Mouse (Mus musculus) testis, adult 2 months (tissue): ENCODE data around the gene Ppil1.
"Not testable (repeated sequence)": the region's sequence is repeated elsewhere in the genome, so short reads cannot be mapped to it uniquely, and the experiment has no call there.

Source experiments
- CTCF ChIP-seq: fragments of 200-500 bp; IDR thresholded peaks from 2 replicates; pipeline ENCODE4 v1.5.1; 2012; ENCODE audit warnings: low read depth, mild to moderate bottlenecking, inconsistent platforms, low read length, moderate library complexity; ENCODE audit not compliant: control insufficient read depth, insufficient read depth, insufficient replicate concordance
- POLR2A ChIP-seq: fragments of 200-500 bp; IDR thresholded peaks from 2 replicates; pipeline ENCODE4 v1.6.1; 2012; ENCODE audit warnings: low read depth, mild to moderate bottlenecking, inconsistent platforms, low read length, moderate library complexity; ENCODE audit not compliant: control insufficient read depth

DNA sequence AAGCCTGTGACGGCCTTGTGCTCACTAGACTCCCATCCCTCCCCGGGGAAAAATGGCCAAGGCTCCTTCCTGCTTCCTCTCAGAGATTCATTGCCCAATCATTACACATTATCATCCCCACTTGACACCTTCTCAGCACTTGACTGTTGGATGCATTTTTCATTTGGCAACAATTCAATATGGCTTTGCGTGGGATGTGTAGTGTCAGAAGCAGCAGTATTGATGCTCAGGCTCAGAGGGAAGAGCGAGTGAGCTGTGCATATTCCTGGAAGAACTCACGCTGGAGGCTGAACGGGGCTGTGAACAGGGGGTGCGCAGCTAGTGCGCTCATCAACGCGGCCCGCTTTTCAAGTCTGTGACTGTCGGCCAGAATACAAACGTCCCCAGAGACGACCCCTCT lies 13.0 kb downstream of the Ppil1 start:
- TF ChIP-seq CTCF, POLR2A: not testable (repeated sequence)
